Mouse (Mus musculus): ENCODE results near the gene Ppp1r14c. TPM values are rescaled to one million over a fixed set of nuclear protein-coding genes. Genes with fewer than 3 reads are reported as not detected.

Gene Ppp1r14c
- polyA plus RNA-seq, 1 experiment from 2014 or later = 66.5 TPM

DNA sequence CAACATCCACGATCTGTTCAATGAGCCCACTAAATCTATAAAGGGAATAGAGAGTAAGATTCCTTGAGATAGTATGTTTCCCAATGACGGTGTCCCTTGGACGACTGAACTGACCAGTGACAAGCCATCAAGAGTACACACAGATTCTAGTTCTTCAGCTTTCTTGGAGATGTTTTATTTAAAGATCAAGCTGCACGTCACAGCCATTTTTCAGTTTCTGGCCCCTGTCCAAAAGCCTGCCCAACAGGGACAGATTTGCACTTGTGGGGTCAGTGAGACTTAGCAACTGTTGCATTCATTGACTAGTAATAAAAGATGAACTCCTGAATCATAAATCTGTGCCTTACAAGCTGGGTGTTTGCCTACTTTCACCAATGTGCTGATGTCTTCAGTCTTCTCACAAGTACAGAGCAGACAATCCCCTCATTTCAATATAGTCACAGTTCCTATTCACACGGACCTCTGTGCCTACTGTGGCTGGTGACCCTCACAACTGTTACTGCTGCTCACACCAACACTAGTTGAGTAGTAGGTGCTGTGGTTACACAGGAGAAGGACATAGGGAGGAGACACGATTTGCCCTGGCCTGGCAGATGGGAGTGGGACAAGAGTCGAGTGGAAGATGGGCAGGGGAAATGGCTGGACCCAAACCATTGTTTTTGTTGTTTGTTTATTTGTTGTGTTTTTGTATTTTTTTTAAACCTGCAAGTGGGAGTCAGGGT is 37.7 kb downstream of the Ppp1r14c start:
- Histone ChIP-seq H3K9me3 (replicated peaks) (no peaks in the 10 kb centered on the region), H3K27ac (replicated peaks) (no peak overlapping the region), H3K4me3 (replicated peaks) (no peak overlapping the region), H3K27me3 (replicated peaks) (no peaks in the 10 kb centered on the region), H3K36me3 (no peaks in the 10 kb centered on the region), H3K9ac (replicated peaks) (no peak overlapping the region), H3K4me1 (peaks cover 22% of the 10 kb centered on the region), H3K4me2 (no peak overlapping the region)
- WGBS = 63% methylated on average over 7 of the region's 7 CpGs
- ATAC-seq (ENCODE audit: low FRiP score) = no peak

DNA sequence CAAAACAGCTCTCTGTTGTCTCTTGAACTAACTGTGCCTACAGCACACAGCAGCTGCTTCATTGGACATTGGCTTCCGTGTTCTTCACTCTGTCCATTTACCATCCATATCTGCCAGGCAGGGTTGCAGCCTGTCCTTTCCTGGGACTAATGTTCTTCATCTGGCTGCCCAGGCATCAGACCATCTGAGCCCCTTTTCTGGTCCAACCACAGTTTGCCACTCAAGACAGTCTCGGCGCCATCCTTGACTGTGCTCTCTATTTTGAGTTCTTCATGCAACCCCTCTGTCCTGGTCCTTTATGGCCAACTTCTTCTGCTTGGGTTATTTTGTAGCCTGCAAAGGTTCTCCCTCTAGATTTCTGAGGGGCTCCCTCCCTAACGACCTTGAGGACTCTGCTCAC is 38.5 kb downstream of the Ppp1r14c start:
- H3K4me2 ChIP-seq = no peak overlapping the region
- H3K27ac ChIP-seq (replicated peaks) = no peak overlapping the region
- H3K9ac ChIP-seq (replicated peaks) = no peak overlapping the region
- H3K36me3 ChIP-seq = no peaks in the 10 kb centered on the region
- H3K27me3 ChIP-seq (replicated peaks) = no peaks in the 10 kb centered on the region
- peaks cover 27% of the 10 kb centered on the region for H3K4me1 ChIP-seq
- no peaks in the 10 kb centered on the region for H3K9me3 ChIP-seq (replicated peaks)
- no peak overlapping the region for H3K4me3 ChIP-seq (replicated peaks)
- ATAC-seq (ENCODE audit: low FRiP score) = no peak
- WGBS = 85% methylated on average over 4 of the region's 4 CpGs

DNA sequence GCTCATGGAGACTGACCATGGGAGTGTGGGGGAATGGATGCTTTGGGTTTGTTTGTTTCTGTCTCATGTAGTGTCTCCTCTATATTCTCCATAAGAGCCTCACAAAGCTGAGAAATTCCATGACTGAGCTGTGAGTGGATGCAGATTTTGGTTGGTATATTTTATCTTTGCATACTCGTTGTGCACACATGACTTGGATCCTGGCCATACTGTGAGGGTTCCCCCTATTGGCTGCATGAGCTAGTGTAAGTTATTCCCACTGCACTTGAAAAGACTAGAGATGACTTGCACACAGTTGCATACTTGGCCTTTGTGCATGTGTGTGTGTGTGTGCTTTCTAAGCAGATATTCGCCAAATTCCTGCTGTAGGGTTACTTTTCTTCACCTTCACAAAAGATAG is 40.4 kb downstream of the Ppp1r14c start:
- H3K27me3 ChIP-seq (replicated peaks) = no peaks in the 10 kb centered on the region
- H3K9ac ChIP-seq (replicated peaks) = no peak overlapping the region
- peaks cover 27% of the 10 kb centered on the region for H3K4me1 ChIP-seq
- no peaks in the 10 kb centered on the region for H3K36me3 ChIP-seq
- 88% methylated on average over 2 of the region's 2 CpGs for WGBS
- H3K9me3 ChIP-seq (replicated peaks) = no peaks in the 10 kb centered on the region
- no peak for ATAC-seq (ENCODE audit: low FRiP score)
- H3K4me2 ChIP-seq = no peak overlapping the region
- H3K27ac ChIP-seq (replicated peaks) = no peak overlapping the region
- H3K4me3 ChIP-seq (replicated peaks) = no peak overlapping the region

DNA sequence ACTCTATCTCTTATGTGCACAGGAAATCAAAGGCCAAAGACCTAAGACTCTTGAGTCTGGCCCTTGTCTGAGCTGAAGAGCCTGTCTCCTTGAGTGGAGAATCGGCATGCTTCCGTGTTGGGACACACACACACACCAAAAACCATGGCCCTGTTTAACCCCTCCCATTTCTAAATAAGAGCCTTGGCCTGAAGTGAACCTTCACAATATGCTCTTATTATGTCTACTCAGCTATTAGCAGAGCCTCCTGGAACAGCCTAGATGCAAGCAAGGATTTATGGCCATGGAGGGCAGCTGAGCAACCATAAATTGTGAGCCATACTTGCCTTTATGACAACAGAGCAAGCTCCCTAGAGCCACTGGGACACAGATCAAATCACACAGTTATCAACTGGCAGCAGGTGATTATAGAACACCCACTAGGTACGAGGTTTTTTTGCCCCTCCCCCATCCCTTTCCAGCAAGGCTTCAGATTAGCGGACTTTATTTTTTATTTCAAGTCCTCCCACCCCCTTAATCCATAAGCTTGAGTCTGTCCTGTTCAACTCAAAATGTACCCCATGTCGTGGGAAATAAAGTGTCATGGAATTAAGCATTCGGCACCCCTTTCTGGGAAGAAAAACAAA is 42.3 kb downstream of the Ppp1r14c start:
- 54% methylated on average over 6 of the region's 6 CpGs for WGBS
- no peak overlapping the region for H3K9ac ChIP-seq (replicated peaks)
- no peaks in the 10 kb centered on the region for H3K27me3 ChIP-seq (replicated peaks)
- H3K27ac ChIP-seq (replicated peaks) = no peak overlapping the region
- H3K9me3 ChIP-seq (replicated peaks) = no peaks in the 10 kb centered on the region
- ATAC-seq (ENCODE audit: low FRiP score) = peak; percentile 74
- no peaks in the 10 kb centered on the region for H3K36me3 ChIP-seq
- no peak overlapping the region for H3K4me2 ChIP-seq
- no peak overlapping the region for H3K4me3 ChIP-seq (replicated peaks)
- peaks cover 23% of the 10 kb centered on the region for H3K4me1 ChIP-seq

DNA sequence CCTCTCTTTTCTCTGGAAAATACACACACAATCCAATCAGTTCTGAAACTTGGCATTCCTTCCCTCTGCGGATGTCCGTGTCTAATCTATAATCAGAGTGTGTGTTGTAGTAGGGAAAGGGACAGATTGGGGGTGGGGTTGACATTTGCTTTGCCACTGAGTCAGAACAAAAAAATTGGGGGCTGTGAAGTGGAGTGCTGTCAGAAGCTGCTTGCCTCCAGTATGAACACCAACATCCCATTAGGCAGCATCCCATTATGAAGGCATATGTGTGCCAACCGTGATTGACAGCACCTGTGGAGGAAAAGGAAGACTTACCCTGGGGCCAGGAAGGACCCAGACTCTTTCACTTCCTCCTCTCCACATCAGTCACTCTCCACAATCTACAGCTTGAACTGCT is 42.8 kb downstream of the Ppp1r14c start:
- H3K27ac ChIP-seq (replicated peaks) = no peak overlapping the region
- H3K9me3 ChIP-seq (replicated peaks) = no peaks in the 10 kb centered on the region
- H3K27me3 ChIP-seq (replicated peaks) = no peaks in the 10 kb centered on the region
- H3K4me1 ChIP-seq = peaks cover 18% of the 10 kb centered on the region
- ATAC-seq (ENCODE audit: low FRiP score) = no peak; the same call in 1 of the 2 replicates
- WGBS = 59% methylated on average over 3 of the region's 3 CpGs
- no peak overlapping the region for H3K4me2 ChIP-seq
- H3K9ac ChIP-seq (replicated peaks) = no peak overlapping the region
- no peaks in the 10 kb centered on the region for H3K36me3 ChIP-seq
- H3K4me3 ChIP-seq (replicated peaks) = no peak overlapping the region

DNA sequence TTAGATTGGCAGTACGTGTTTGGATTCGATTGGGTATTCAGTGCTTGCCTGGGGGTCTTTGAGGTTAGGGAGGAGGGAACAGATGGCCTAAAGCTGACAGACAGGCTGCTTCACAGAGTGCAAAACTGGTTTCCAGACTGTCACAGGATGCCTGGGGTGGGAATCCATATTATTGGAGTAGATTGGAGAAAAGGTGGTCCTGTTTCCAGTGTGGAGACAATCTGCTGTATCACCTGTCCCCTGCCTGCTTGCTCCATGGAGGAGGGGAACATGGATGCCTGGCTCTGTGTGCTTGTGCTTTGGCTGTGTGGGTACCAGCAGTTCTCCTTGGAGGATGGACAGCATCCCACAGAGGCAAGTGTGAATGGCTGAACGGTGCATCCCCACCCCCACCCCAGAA is 45.4 kb downstream of the Ppp1r14c start:
- Histone ChIP-seq H3K4me3 (replicated peaks) (no peak overlapping the region), H3K4me2 (no peak overlapping the region), H3K4me1 (peaks cover 14% of the 10 kb centered on the region), H3K27ac (replicated peaks) (no peak overlapping the region), H3K9me3 (replicated peaks) (no peaks in the 10 kb centered on the region), H3K36me3 (no peaks in the 10 kb centered on the region), H3K27me3 (replicated peaks) (no peaks in the 10 kb centered on the region), H3K9ac (replicated peaks) (no peak overlapping the region)
- 74% methylated on average over 3 of the region's 3 CpGs for WGBS
- no peak for ATAC-seq (ENCODE audit: low FRiP score)

DNA sequence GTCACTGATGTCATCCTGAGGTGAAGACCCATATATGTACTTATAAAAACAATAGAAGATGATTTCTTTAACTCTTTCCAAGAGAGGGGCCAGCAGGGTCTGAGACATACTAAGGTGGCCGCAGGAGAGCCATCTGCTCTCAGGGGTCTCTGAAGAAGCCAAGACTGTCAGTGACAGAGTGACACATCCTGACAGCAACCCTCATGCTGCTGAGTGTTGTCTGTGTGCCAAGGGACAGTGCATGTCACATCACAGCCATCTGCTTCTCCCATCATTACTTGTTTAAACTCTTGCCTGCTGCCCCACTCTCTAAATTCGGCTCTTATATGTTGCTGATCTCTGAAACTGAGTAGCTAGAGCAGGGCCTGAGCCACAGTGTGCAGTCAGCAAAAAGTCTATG is 45.8 kb downstream of the Ppp1r14c start:
- no peak for ATAC-seq (ENCODE audit: low FRiP score)
- Histone ChIP-seq H3K27ac (replicated peaks) (no peak overlapping the region), H3K4me3 (replicated peaks) (no peak overlapping the region)

DNA sequence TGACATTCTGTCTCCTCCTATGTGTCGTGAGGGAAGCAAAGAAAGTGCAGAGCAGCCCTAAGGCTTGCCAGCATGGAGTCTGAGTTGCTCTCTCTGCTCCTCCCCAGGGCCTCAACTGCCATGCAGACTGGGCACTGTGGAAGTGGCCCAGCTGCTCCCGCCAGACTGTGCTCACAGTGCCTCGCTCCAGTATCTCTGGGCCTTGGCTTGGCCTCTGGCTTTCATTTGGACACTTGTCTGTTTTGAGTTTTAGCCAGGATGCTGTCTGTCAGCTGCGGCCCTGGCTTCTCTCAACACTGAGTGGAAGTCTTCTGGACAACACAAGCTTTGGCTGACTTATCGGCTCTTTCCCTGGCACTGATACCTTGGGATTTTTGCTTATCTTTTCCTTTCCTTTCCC is 49.0 kb downstream of the Ppp1r14c start:
- peak; percentile 60; the same call in 1 of the 2 replicates for ATAC-seq (ENCODE audit: low FRiP score)
- Histone ChIP-seq H3K9ac (replicated peaks) (no peak overlapping the region), H3K4me1 (0 out of 2 replicates have a peak, but pooled peaks cover 3% of the 10 kb centered on the region), H3K27ac (replicated peaks) (no peak overlapping the region), H3K36me3 (no peaks in the 10 kb centered on the region), H3K9me3 (replicated peaks) (no peaks in the 10 kb centered on the region), H3K27me3 (replicated peaks) (no peaks in the 10 kb centered on the region), H3K4me3 (replicated peaks) (no peak overlapping the region), H3K4me2 (no peak overlapping the region)
- WGBS = 61% methylated on average over 5 of the region's 5 CpGs

More for the DNA sequence above, 45.8 kb downstream of the Ppp1r14c start:
- H3K9ac ChIP-seq (replicated peaks) = no peak overlapping the region
- no peaks in the 10 kb centered on the region for H3K36me3 ChIP-seq
- no peak overlapping the region for H3K4me2 ChIP-seq
- WGBS = 76% methylated on average over 2 of the region's 2 CpGs
- H3K4me1 ChIP-seq = peaks cover 14% of the 10 kb centered on the region
- H3K27me3 ChIP-seq (replicated peaks) = no peaks in the 10 kb centered on the region
- no peaks in the 10 kb centered on the region for H3K9me3 ChIP-seq (replicated peaks)

DNA sequence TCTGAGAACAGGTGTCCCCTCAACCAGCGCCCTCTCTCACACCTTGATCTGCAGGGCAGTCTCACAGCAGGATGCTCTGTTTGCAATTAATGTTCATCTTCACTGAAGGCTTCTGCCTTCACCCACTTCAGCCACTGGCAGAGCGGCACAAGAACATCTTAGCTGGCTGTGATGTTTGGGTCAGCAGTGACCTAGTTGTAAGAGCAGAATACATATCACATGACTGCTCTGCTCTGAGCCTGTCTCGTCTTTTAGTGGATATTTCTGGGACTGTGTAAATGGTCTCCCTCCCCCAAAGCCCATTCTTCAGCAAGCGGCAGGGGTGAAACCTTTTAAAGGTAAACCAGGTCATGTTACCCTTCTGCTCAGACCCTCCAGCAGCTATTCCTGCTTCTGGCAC is 50.7 kb downstream of the Ppp1r14c start:
- Histone ChIP-seq H3K36me3 (no peaks in the 10 kb centered on the region), H3K4me1 (0 out of 2 replicates have a peak, but pooled peaks cover 3% of the 10 kb centered on the region), H3K27me3 (replicated peaks) (no peaks in the 10 kb centered on the region), H3K9me3 (replicated peaks) (no peaks in the 10 kb centered on the region), H3K4me2 (no peak overlapping the region), H3K4me3 (replicated peaks) (no peak overlapping the region), H3K9ac (replicated peaks) (no peak overlapping the region), H3K27ac (replicated peaks) (no peak overlapping the region)
- no peak for ATAC-seq (ENCODE audit: low FRiP score)
- 72% methylated on average over 4 of the region's 4 CpGs for WGBS

DNA sequence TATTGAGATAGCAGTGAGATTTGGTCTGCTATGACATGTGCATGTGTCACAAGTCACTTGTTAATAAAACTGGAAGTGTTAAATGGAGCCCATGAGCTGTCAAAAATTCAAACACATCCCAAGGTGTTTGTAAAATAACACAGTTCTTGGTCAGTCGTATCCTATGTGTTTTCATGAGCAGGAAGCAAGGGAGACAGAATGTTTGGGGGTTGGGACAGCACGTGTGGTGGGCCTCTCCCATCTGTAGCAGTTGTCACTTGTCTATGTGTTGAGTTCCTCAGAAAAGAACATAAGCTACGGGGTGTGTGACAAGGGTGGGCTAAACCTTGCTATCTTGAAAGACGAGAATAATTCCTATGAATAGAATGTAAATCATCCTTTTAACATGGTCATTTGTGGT is 51.6 kb downstream of the Ppp1r14c start:
- ATAC-seq (ENCODE audit: low FRiP score) = no peak
- WGBS = 75% methylated on average over 4 of the region's 4 CpGs
- Histone ChIP-seq H3K9me3 (replicated peaks) (no peaks in the 10 kb centered on the region), H3K4me2 (no peak overlapping the region), H3K4me1 (0 out of 2 replicates have a peak, but pooled peaks cover 3% of the 10 kb centered on the region), H3K27ac (replicated peaks) (no peak overlapping the region), H3K9ac (replicated peaks) (no peak overlapping the region), H3K27me3 (replicated peaks) (no peaks in the 10 kb centered on the region), H3K36me3 (no peaks in the 10 kb centered on the region), H3K4me3 (replicated peaks) (no peak overlapping the region)

DNA sequence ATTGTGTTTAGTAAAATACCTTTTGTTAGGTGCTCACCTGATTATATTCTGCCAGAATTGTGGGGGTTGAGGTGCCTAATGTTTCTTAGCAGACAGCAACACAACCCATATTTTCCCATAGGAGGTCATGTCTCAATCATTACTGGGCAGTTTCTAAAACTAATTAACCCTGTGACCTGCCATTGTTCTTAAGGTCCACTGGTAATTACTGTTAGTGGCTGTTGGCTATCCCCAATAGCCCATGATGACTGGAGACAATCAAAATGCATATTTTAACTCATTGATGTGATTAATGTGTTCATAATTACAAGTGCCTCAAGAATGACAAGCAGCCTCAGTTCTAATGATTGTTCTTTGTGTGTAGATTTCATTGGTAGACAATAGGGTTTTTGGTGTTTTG is 58.2 kb downstream of the Ppp1r14c start:
- H3K9me3 ChIP-seq (replicated peaks) = no peaks in the 10 kb centered on the region
- no peak overlapping the region for H3K4me3 ChIP-seq (replicated peaks)
- H3K9ac ChIP-seq (replicated peaks) = no peak overlapping the region
- H3K4me2 ChIP-seq = no peak overlapping the region
- 0 out of 2 replicates have a peak, but pooled peaks cover 4% of the 10 kb centered on the region for H3K4me1 ChIP-seq
- no peaks in the 10 kb centered on the region for H3K36me3 ChIP-seq
- ATAC-seq (ENCODE audit: low FRiP score) = no peak
- H3K27ac ChIP-seq (replicated peaks) = no peak overlapping the region
- H3K27me3 ChIP-seq (replicated peaks) = no peaks in the 10 kb centered on the region

DNA sequence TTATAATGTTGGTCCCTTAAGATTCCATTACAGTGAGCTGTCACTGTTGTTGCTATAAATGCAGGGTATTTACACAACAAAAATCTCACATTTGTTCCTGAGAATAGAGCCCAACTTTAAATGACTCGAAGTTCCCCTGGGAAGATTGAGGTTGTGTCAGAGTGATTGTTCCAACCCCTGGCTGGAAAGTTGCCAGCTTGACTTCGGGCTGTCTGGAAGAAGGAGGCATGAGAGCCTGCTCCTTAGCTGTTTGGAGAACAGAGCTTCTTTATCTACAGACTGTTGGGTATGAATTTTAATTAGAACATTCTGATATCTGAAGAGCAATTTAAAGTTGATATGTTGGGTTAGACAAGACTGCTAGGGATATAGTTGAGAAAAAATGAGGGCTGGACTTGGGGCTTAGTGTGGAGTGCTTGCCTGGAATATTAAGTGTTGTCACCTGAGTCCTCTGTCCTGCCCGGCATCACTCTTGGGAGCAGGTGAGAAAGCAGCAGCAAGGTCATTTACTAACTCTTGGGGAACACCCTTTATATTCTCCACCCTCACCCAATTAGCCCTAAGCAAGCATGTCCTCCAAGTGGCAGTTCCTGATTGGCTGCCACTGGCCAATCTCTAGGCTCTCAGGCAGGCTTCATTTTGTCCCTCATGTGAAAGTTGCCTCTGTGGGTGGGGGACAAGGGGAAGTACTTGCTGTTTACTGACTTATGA is 62.0 kb downstream of the Ppp1r14c start:
- Histone ChIP-seq H3K9me3 (replicated peaks) (no peaks in the 10 kb centered on the region), H3K4me3 (replicated peaks) (no peak overlapping the region), H3K9ac (replicated peaks) (no peak overlapping the region), H3K27me3 (replicated peaks) (no peaks in the 10 kb centered on the region), H3K27ac (replicated peaks) (no peak overlapping the region), H3K4me2 (no peak overlapping the region), H3K4me1 (0 out of 2 replicates have a peak, but pooled peaks cover 4% of the 10 kb centered on the region), H3K36me3 (no peaks in the 10 kb centered on the region)
- WGBS = 50% methylated on average over 3 of the region's 3 CpGs
- ATAC-seq (ENCODE audit: low FRiP score) = no peak
